Mouse (Mus musculus): ENCODE data around the gene Chn1.
"Not testable (repeated sequence)": the region's sequence is repeated elsewhere in the genome, so short reads cannot be mapped to it uniquely, and the experiment has no call there.

The Chn1 gene

GRCm38 (mm10) chr2:73774786-73775682 lies at the start of gene Chn1:
TSS of gene Chn1 (minus strand) at chr2:73775346.
- peak; percentile 87 for DNase-seq (ENCODE audit: extremely low spot score)

GRCm38 (mm10) chr2:73818742-73819141 lies 43.6 kb upstream of the Chn1 start:
- no peak for DNase-seq (ENCODE audit: extremely low spot score)

DNA sequence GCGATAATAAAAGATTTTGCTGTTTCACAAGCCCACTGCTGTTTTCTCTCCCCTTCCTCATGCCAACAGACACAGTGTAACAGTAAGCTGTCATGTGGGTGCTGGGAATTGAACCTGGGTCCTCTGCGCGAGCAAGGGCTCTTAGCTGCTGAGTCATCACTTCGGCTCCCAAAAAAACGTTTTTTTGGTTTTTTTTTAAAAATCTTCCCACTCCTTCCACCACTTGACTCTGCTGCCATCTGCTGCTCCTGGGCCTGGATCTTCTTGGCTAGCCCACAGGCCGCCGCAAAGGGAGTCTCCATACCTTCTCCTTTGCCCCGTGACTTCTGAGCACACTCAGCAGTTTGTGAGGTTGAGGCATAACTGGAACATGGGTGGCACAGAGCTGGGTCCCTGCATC lies 32.5 kb upstream of the Chn1 start:
- DNase-seq (ENCODE audit: extremely low spot score), result no peak

- DNase-seq (ENCODE audit: extremely low spot score), result not testable (repeated sequence)
Observed at GRCm38 (mm10) chr2:73800127-73800526, 25.0 kb upstream of the Chn1 start.

GRCm38 (mm10) chr2:73798786-73799185 lies 23.6 kb upstream of the Chn1 start:
- no peak for DNase-seq (ENCODE audit: extremely low spot score)

DNA sequence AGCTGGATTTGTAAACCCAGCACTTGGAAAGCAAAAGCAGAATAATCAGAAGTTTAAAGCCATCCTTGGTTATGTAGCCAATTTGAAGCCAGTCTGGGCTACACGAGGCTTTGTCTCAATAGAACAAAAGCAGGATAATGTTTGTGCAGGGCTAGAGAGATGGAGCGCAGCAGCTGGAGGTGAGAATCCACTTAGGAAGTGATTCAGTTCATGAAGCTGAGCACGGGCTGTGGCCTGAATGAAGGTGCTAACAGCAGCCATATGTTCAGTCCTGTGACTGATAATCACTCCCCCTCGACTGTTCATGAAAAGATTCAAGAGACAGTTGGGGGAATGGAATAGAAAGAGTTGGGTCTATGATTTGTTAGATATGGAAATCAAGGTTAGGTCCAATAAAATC lies 23.0 kb upstream of the Chn1 start:
- no peak for DNase-seq (ENCODE audit: extremely low spot score)

GRCm38 (mm10) chr2:73791846-73792630 lies 16.9 kb upstream of the Chn1 start:
- no peak for DNase-seq (ENCODE audit: extremely low spot score)

GRCm38 (mm10) chr2:73790332-73790731 lies 15.2 kb upstream of the Chn1 start:
- no peak for DNase-seq (ENCODE audit: extremely low spot score)

DNA sequence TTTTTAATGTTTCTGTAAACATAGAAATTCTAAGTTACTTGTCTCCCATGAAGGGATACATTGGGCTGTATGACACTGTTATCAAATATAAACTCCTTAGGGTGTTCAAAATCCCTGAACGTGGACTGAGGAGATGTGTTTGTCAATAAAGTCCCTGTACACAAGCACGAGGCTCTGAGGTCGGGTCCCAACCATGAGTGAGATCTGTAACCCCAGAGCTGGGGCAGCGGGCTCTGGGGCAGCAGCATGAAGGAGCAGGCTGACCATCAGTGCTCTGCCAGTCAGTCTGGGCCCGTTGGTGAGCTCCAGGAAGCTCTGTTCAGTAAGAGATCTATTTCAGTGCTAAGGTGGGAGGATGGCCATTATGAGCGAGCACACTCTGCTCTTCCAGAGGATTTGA lies 13.2 kb upstream of the Chn1 start:
- DNase-seq (ENCODE audit: extremely low spot score), result no peak

DNA sequence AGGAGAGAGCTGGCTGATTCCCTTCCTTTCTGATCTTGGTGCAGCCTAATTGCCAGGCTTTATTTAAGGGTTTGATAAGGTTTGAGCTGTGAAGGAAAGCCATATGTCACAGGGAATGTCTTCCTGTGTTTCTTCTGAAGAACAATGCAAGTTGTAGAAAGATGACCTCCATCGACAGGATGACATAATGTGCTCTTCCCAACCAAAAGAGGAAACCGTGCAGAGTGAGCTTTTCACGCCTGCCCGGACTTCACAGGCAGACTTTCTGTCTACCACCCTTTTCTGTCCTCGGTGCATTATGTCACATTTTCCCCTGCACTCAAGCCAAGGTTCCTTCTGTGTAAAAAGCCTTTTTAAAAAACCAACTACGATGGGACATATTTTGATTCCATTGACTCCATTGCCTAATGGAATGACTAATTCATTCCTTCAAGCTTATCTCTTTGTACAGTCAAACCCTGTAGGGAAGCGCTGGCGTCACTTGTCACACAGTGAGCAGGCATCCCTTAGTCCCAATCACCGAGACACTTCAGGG lies 7.3 kb upstream of the Chn1 start:
- no peak for DNase-seq (ENCODE audit: extremely low spot score)

- DNase-seq (ENCODE audit: extremely low spot score), result no peak
Observed at GRCm38 (mm10) chr2:73780321-73781010, 5.3 kb upstream of the Chn1 start.

- no peak for DNase-seq (ENCODE audit: extremely low spot score)
Observed at GRCm38 (mm10) chr2:73779796-73780195, 4.7 kb upstream of the Chn1 start.

DNA sequence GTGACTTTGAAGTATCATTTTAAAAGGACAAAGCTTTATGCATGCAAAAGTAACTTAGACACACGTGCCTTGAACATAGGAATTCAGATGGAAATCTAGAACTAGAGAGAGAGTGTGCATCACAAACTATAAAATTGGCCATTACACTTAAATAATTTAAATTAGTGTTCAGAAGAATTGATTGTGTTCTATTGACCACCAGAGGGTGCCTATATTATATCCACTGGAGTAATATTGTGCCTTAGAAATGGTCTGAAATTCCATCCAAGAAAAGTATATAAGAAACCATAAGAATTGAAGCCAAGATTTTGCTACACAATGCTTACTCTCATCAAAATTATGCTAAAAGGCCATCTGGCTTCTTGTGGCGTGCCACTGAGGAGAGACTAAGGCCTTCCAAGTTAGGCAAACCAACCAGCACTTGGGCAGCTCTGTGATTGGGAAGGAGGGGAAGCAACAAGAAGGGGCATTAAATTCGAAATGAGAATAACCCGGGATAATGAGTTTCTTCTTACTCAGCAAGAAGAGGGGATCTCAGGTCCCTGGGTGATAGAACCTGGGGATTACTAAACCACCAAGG lies 4.0 kb upstream of the Chn1 start:
- no peak for DNase-seq (ENCODE audit: extremely low spot score)

- DNase-seq (ENCODE audit: extremely low spot score), result no peak
Observed at GRCm38 (mm10) chr2:73776936-73777335, 1.8 kb upstream of the Chn1 start.

DNA sequence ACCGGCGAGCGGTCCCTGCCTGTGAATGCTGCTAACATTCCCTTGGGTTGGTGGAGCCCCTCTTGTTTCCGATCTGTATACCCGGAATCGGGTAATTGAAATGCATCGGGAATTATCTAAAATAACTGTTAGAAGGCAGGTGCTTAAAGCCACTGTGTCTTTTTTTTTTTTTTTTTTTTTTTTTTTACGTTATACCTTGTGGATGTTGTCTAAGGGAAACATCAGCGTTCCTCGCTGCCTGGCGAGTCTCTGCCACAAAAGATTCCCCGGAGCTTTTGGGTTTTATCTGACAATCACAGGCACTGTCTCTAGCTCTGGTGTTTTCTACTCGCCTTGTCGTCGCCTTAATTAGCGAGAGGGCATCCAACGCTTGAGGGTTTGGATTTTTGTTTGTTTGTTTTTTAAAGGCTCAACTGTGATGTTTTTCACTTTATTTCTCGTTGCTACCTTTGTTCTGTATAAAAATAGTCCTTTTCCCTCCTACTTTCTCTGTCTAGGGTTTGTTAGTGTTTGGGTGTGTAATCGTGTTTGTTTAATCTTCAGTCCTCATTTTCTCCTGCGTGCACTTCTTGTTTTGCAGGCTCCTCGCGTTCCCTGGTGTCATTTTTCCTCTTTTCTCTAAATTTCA lies 651 bp upstream of the Chn1 start:
- peak; percentile 32 for DNase-seq (ENCODE audit: extremely low spot score)

- no peak for DNase-seq (ENCODE audit: extremely low spot score)
Observed at GRCm38 (mm10) chr2:73772945-73773344, 2.2 kb downstream of the Chn1 start.

DNA sequence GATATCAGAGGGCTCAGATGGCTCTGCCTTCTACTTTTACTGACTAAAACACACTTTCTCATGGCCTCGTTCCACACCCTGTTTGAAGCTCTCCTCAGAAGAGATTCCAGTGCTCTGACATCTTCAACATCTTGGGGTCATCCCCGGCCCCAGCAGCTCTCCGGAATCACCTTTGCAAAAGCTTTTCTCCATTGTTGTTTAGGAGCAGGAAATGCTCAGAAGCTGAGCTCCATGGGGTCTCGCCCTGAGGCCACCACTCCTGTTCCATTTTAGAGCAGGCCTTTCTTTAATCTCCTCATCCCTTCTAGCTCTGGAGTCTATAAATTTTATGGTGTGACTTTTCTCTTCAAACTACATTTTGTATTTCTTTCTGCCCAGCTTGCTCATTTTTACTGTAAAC lies 6.5 kb downstream of the Chn1 start:
- no peak for DNase-seq (ENCODE audit: extremely low spot score)

DNA sequence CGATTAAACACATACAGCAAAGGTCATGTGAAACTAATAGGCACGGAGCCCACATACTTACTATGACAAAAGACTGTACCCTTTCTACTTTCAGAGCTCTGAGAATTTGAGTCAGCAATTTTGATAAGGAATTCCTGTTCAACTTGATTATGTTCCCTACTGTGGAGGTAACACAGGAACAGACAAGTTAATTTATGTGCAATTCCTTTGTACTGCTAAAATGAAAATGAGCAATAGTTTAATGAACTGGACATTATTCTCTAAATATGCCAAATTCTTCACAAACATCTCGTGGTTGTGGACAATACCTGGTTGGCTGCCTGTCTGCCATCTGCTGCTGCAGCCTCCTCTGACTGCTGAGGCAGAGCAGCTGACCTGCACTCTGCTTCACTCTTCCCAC lies 11.6 kb downstream of the Chn1 start:
- no peak for DNase-seq (ENCODE audit: extremely low spot score)

GRCm38 (mm10) chr2:73759899-73760298 lies 15.2 kb downstream of the Chn1 start:
- DNase-seq (ENCODE audit: extremely low spot score), result no peak

- DNase-seq (ENCODE audit: extremely low spot score), result no peak
Observed at GRCm38 (mm10) chr2:73759027-73759426, 16.1 kb downstream of the Chn1 start.

DNA sequence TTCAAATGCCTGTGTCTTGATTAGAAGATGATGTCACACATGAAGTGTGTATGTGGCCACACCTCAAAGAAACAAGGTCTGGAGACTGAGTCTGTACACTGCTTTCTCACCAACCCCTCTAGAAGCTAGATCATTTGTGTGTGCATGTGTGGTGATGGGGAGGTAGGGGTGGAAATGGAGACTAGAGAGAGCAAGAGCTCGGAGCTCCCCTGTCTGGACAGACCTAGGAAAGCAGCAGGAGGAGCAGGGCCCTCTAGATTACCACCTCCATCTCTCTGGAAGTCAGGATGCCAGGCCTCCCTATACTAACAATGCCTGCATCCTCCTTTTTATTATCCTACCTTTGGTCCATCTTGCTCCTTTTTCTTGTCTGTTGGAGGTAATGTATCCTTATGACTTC lies 27.8 kb downstream of the Chn1 start:
- DNase-seq (ENCODE audit: extremely low spot score), result no peak
